Mouse (Mus musculus): Measurements from ENCODE around the gene Zic4.

DNA sequence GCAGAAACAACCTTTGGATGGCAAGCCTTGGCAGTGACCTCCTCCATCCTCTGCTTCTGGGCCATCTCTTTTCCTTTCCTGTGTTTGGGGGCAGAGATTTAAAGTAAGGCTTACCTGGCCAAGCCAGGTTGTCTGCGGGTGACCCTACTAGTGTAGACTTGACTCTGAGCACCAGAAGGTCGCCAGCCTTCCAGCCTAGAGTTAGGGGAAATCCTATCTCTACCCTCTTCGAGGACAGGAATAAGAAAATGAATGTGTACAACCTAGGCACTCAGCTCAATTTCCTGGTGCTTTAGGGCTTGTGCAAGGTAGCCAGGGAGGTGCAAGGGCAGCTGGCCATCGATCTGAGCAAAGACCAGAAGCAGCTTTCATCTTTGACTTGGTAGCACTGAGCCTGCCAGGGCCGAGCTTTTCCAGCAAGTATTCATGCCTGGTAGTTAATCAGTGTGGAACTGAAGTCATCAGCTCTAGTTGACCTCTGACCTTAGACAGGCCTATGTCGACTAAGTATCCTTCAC is 8.0 kb downstream of the Zic4 start:
- TF ChIP-seq CTCF (IDR thresholded peaks at IDR 0.05; ENCODE audit: borderline replicate concordance, insufficient read depth, low read length) (no peak), POLR2A (IDR thresholded peaks at IDR 0.05; ENCODE audit: low read depth, low read length) (no peak)

Data from embryonic fibroblast, embryonic 13.5 days (primary cell).